Mouse (Mus musculus) layer of hippocampus, postnatal 14 days (tissue): Measurements from ENCODE around the gene Grk4. TPM values are rescaled to one million over a fixed set of nuclear protein-coding genes. Genes with fewer than 3 reads are reported as not detected.

Source experiments
- DNase-seq, 2 experiments: peaks; one replicate each; pipeline ENCODE4 v3.0.0; 2021 to 2022; ENCODE audit warnings: low spot score in 2 of 2, mixed read lengths in 1 of 2
- long read RNA-seq, 2 experiments: library from polyadenylated mRNA; stranded (forward); transcript quantifications; one replicate each; pipeline ENCODE4 v2.0.0; 2021
- total RNA-seq, 2 experiments: library from RNA; stranded (reverse); gene quantifications; 2 replicates each; pipeline ENCODE4 v1.2.3; 2021

Grk4 gene
- total RNA-seq = 1 to 10 TPM; 5.3 to 6.5 TPM
- long read RNA-seq, experiment 1, partial matches to known transcripts = 0 of 2 reads
- long read RNA-seq, experiment 1, other reads (novel, unspliced or antisense) = 2 of 2 reads
- long read RNA-seq, experiment 2, partial matches to known transcripts = 1 of 6 reads
- long read RNA-seq, experiment 2, other reads (novel, unspliced or antisense) = 3 of 6 reads

DNA sequence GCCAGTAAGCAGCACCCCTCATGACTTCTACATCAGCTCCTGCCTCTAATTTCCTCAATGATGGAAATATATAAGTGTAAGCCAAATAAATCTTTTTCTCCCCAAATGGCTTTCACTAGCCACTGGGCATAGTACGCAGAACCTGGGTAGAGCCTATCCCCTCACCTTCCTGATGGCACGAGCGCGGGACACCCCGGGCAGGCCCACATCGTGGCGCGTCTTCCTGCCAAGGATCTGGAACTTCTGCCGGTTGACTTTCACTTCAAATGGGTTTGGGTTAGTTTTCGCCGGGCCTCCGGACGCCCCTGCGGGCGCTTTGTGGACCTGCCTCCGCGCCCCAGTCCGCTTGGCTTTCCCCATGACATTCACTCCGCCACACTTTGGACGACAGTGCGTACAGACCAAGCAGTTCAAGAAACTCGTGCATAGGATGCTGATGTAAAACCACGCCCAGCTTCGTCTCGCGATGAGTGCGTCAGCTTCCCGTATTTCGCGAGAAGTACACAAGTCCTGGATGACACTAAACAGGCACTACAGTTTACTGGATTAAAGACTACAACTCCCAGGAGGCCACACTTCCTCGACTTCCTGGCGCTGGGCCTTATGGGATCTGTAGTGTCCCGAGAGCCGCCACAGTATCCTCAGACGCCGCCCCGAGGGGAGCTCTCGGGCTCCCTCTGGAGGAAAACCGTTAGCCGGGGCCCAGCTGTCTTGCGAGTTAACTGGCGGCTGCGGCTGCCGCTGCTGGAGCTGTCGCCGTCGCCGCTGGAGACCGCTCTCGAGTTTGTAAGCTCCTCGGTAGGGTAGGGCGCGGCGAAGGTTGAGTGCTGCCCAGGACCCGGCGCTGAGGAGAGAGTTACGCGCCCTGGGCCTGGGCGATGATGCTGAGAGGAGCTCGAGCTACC is at the start of gene Grk4, which contains the start of gene Nop14:
TSS of gene Grk4 (plus strand) at position 694 of the 905 bp plus-strand sequence.
TSS of gene Nop14 (minus strand) at position 463 of the 905 bp plus-strand sequence.
- peak; percentile 99 to 100 for DNase-seq

DNA sequence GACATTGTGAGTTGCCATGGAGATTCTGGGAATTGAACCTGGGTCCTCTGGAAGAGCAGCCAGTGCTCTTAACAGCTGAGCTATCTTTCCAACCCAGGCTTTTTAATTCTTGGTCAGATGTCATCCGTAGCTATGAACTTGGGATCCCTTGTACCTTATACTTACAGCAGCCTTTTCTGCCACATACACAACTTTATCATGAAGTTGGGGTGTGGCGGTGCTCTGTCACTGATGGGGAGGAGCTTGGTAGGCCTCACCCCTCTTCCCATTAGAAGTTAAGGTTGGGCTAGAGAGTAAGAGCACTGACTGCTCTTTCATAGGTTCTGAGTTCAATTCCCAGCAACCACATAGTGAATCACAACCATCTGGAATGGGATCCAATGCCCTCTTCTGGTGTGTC is 27.2 kb upstream of the Grk4 start:
- no peak for DNase-seq

DNA sequence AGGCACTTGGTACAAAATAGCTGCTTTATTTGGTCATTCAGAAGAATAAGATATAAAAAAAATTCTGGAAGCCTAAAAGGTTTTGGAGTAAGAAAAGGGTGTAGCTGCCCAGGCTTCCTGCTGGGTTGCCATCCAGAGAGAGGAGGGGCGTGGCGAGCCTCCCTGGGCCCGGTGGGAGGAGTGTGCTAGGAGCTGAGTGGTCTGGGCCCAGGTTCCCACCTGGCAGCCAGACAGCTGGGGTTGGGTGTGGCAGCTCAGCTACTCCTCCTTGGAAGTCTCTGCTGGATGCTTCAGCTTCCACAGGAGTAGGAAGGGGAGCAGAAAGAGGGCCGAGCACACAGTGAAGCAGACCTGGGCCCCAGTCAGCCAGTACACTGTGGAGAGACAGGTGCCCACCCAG is 26.5 kb upstream of the Grk4 start:
- DNase-seq = no peak

DNA sequence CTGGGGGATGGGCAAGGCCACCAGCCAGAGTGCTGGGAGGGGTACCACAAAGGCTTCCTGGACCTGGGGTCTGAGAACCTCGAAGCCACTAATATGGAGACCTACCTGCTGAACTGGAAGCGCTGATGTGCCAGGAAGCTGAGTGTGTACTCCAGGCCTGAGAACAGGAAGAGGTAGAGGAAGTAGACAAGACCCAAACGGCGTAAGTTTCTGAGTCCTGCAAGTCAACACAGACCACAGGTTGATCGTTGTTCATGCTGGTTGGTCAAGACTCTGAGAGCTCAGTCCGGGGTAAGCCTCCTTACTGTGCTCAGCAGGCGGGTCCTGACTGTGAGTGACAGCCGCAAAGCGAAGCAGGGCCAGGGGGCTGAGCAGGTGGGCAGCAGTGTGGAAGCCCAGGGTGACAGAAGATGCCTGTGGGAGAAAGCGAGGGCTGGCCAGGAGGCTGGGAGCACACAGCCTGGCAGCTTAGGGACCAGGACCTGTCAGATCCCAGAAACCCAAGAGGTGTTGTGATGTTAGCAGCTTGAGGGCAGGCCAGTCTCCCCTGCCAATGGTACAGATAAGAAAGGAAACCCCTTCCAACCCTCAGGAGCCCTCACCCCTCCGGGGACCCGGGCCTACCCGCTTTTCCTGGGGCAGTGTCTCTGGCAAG is 25.3 kb upstream of the Grk4 start:
- DNase-seq = no peak

DNA sequence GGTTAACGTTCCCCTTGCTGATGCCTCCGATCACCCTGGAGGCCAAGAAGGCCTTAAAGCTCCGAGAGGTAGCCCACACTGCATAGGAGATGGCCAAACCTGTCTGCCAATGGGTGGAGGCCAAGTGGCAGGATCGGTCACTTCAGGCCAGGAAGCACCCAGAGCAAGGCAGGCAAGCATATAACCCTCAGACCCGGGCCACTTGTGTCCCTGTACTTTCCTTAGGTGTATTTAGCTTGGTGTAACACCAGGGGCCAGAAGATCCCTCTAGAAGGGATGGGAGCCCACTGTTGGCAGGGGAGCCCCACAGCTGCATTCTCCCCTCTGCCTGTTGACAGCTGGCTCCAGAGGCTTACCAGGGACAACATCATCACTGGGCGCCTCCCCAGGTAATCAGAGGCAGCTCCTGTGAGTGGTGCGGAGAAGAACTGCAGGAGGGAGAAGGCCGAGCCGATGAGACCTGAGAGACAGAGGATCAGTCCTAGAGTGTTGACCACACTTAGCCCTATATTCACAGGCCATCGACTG is 24.4 kb upstream of the Grk4 start:
- no peak for DNase-seq

DNA sequence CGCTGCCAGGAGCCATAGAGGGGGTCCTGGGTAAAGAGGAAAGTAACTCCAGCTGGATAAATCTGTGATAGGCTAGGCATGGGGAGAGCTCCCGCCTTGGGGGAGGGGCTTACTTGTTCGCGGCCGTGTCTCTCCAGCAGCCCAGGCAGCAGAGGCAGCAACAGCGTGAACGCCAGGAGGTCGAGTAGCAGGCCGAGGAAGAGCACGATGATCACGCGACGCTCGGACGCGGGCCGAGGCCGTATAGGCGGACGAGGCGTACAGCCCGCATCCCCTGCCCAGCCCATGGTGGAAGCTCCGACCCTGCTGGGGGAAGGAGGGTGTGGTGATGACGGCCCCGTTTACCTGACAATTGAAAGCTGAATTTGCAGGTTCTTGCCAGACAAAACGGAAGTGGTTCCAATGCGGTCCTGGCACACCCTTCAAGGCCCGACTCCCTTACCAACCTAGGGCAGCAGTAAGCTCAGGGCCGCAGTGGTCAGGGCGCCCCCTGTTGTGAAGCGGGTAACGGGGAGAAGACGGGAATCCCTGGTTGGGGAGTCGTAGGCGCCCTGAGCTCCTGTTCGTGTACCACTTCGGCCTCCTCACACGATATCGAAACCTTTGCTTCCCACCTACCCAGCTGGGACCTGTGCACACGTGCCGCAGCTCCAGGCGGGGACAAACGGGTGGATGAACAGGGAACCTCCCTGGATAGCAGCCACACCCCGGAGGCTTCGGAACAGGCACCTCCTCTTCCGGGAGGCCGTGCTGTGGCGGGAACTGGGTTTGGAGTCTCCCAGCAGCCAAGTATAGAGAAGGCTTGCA is 23.5 kb upstream of the Grk4 start, which contains the start of gene Mfsd10:
TSS of gene Mfsd10 (minus strand) at position 732 of the 807 bp plus-strand sequence.
- DNase-seq = peak; percentile 79 to 85

DNA sequence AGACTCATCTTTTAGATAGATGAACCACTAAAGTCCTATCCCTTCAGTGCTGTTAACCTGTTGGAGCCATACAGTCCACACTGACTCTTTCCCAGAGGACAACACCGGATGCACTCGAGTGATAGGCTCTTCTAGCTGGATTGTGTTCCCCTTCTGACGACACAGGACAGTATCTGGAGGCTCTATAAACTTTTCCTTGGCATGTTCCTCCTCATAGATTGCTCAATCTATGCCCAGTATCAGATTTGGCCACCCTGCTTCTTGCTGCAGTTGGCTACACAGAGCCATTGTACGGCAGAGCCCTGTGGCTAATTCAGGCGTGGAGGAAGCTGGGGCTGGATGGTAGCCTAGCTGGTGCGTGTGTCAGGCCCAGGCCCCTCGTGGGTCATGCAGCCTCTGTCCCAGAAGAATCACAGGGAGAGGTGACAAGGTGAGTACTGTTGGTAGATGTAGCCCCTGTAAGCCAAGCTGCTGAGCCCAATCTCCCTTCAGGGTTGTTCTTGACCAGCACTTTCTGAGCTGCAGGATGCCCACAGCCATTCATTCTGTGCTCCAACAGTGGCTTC is 22.5 kb upstream of the Grk4 start:
- DNase-seq = no peak

DNA sequence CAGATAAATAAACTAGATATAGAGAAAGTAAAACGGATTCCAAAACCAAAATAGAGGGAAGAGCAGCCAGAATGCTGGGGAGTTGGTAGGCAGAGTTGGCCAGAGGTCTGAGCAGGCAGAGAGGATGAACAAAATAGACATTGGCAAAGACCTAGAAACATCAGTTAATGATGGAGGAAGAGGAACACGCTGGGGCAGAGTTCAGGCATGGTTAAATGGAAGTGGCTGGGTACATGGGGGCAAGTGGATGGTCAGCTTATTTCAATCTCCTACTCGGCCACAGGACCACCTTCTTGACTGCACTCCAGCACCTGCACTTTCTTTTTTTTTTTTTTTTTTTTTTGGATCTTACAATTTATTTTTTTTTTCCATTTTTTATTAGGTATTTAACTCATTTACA is 18.2 kb upstream of the Grk4 start:
- DNase-seq = no peak

DNA sequence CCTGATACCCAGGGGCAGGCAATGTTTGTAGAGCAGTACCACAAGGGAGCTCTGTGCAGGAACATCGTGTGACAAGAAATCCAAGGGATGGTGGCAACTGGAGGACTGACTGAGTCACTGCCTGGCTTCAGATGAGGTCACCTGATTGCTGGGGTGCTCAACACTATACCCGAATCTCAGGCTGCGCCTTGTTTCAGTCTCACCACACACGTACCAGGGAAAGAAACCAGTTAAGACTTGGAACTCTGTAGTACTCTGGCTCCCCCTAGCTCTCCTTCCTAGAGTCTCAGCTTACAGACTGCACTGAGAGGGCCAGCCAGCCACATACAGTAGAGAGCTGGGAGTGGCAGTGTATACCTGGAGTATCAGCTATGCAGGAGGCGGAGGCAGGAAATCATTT is 17.2 kb upstream of the Grk4 start:
- DNase-seq = peak; percentile 27 to 60

DNA sequence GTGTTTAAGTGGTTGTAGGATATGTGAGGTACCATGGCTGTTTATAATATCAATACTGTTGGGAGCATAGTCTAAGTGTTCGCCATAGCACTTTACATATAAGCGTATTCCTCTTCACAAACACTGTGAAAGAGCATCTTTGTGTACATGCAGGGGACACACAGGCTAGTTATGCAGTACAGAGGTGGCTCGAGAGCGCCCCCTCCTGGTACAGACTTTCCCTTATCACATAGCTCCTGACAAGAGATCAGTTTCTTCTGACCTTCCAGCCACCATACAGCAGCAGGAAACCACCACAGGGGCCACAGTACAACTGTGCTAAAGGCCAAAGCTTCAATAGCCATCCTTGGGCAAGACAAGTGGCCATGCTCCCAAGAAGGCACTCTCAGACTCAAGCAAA is 12.6 kb upstream of the Grk4 start:
- DNase-seq = peak; percentile 35 to 40

DNA sequence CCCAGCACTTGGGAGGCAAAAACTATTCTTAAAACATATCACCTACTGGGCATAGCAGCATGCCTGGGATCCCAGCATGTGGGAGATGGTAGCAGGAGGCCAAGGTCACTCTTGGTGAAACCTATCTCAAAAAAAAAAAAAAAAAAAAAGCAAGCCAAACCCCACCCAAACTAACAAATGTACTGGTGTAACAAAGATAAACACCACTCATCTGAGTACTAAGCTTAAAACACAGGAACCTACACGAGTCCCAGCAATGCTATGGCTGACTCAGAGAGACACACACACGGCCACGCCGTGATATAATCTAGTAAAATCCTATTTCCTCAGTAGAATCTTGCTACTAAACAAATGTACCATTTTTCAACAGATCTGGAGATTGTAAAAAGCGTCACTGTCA is 7.2 kb upstream of the Grk4 start:
- no peak for DNase-seq

DNA sequence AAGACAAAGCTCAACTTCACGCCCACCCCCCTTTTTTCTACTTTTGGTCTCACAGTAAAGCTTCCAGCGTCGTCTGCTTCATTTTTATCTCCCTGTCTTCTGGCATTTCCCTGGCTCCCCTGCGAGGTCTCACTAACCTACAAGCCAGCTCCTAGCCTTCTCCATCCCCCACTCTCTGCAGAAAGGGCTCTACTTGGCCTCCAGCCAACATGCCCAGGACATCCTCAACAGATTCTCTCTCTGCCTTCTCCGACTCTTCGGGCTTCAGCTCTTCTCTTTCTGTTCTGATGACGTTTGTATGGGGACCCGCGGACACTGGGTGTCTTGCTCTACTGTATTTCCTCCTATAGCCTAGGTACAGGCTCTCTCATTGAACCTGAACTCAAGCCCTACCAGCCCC is 5.3 kb upstream of the Grk4 start:
- DNase-seq = no peak

DNA sequence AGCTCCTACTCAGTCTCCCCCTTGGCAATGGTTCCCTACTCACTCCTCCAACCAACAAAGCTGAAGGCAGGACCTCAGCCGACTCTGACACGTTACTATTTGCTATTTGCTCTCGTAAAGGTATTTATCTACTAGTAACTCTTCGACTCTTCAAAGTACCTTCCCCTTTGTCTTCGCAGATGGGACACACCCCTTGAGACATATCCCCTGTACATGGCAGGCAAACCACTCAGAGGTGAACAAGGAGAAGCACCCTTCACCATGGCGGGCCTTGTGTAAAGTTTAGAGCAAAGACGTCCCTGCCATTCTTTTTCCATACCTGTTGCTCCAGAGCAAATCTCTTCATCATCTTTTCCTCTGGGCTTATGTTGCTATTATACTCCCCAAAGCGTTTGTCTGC is 2.6 kb upstream of the Grk4 start:
- no peak for DNase-seq

DNA sequence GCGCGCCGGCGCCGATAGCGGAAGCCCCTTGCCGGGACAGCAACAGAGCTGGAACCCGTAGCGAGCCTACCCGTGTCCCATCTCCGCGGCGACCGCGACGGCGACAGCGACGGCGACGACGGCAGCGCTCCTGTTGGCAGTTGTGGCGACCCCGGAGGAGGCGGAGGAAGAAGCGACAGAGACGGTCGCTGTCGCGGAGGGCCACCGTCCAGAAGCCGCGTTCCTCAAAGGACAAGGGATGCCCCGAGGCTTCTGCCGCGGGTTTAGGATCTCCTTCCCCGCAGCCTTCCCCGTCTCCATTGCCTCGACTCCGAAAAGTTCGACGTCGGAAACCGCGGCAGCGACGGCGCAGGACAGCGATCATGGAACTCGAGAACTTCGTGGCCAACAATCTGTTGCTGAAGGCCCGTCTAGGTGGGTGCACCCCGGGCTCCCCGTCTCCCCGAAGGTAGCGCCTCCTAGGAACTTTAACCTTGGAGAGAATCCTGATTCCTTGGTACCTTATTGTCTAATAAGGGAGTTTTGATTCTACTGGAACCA is 482 bp downstream of the Grk4 start:
- DNase-seq = no peak

DNA sequence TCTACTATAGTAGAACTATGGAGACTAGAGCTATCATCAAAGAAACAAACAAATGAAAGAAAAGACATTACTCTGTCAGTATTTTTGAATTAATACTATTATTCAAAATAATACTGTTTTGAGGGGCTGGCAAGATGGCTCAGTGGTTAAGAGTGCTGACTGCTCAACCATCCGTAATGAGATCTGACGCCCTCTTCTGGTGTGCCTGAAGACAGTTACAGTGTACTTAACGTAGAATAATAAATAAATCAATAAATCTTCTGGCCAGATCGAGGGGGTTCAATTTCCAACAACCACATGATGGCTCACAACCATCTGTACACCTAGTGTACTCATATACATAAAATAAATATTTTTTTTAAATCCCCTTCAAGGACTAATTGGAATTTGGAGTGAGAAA is 1.7 kb downstream of the Grk4 start:
- DNase-seq = no peak

DNA sequence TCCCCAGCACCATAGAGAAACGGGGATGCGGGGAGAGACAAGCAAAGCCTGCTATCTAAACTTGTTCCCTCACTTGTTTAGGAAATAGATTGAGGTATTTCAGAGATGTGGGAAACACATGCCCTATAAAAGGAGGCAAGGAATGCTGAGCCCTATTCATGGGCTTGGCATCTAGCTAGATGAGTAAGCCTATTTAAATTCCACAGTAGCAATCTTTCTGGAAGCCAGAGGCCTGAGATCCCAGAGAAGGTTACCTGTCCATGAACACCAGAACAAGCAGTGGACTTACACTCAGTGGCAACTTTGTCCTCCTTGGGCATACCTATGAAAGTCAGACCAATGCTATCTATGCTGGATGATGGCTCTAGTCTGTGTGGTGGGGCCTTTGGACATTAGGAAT is 3.1 kb downstream of the Grk4 start:
- no peak for DNase-seq

DNA sequence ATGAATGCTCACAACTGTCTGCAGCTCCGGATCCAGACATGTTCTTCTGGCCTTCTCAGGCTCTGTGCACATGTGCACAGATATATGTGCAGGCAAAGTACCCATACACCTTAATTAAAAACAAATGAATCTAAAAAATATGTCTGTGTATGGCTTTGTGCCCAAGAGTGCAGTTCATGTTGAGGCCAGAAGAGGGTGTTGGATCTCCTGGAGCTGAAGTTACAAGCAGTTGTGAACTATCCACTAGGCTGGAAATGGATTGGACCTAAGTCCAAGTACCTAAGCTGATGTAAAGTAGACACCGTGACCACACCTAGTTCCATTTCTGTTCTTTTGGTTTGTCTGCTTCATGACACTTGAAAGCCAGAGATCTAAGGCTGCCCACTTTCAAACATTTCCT is 9.3 kb downstream of the Grk4 start:
- DNase-seq = no peak

DNA sequence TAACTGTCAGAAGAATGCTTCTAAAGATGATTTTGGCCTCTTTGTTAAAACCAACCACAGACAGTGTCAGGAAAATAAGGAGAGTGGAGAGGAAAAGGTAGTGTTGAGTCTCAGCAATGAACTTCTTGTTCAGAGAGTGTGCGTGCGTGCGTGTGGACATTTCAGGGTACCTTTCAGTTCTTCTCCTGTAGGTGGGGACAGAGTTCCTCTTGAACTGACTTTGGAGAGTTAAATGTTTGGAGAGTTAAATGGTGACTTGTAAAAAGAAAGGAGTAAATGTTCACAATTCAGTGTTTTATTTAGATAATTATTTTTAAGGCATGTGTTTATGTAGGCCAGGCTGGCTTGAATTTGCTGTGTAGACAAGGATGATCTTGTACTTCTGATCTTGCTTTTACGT is 10.1 kb downstream of the Grk4 start:
- DNase-seq = no peak

DNA sequence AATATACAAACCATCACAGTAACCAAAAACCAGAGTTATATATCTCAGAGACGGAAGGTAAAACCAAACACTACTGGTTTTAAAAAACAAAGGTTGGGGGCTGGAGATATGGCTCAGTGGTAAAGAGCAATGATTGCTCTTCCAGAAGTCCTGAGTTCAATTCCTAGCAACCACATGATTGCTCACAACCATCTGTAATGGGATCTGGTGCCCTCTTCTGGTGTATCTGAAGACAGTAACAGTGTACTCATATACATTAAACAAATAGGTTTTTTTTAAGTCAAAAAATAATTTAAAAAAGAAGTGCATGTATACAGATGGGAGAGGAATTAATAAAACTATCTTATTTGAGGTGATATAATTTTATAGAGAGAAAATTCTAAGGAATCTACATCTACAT is 29.7 kb downstream of the Grk4 start:
- DNase-seq = no peak

DNA sequence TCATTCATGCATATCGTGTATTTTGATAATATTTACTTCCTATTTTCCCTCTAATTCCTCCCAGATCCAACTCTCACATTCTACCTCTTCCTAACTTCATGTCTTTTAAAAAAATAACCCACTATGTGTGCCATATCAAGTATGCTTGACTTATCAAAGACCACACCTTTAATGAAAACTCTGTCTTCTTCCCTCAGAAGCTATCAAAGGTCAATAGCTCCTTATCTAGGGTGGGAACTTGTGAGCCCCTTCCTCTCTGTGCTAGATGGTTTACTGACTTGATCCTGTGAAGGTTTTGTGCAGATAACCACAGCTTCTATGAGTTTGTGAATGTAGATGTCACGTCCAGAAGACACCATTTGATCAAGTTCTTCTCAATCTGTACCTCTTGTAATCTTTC is 32.6 kb downstream of the Grk4 start:
- no peak for DNase-seq
